Mouse (Mus musculus) liver, embryonic 11.5 days (tissue): ENCODE data around the gene Clec2l. TPM values are rescaled to one million over a fixed set of nuclear protein-coding genes. Genes with fewer than 3 reads are reported as not detected.

ENCODE experiments used
- ATAC-seq: fragments of 200-750 bp; cut with Nextera tagmentation; replicated peaks from 2 replicates; pipeline ENCODE4 v1.8.0; 2017; ENCODE audit warnings: moderate number of reproducible peaks, mild to moderate bottlenecking, moderate TSS enrichment, moderate library complexity; ENCODE audit not compliant: low FRiP score
- DNase-seq: peaks from one replicate; pipeline ENCODE4 v3.0.0-alpha.2; 2017; ENCODE audit warnings: low spot score
- H3K27ac ChIP-seq: fragments of 300-500 bp; sonication (generic); 2 replicates; pipeline ENCODE4 v1.5.1; 2014; ENCODE audit warnings: mild to moderate bottlenecking, low read depth, low read length, control low read depth
- H3K27me3 ChIP-seq: fragments of 300-500 bp; sonication (generic); replicated peaks from 2 replicates; pipeline ENCODE4 v1.6.1; 2014; ENCODE audit warnings: low read length, mixed read lengths; ENCODE audit not compliant: control insufficient read depth, insufficient read depth
- H3K36me3 ChIP-seq: fragments of 300-500 bp; sonication (generic); 2 replicates; pipeline ENCODE4 v1.6.1; 2014; ENCODE audit warnings: mild to moderate bottlenecking, low read length, moderate library complexity, mixed read lengths; ENCODE audit not compliant: control insufficient read depth, insufficient read depth
- H3K4me1 ChIP-seq: fragments of 300-500 bp; sonication (generic); replicated peaks from 2 replicates; pipeline ENCODE4 v1.6.1; 2014; ENCODE audit warnings: low read length, mixed read lengths; ENCODE audit not compliant: control insufficient read depth, insufficient read depth
- H3K4me2 ChIP-seq: fragments of 300-500 bp; sonication (generic); 2 replicates; pipeline ENCODE4 v1.6.1; 2014; ENCODE audit warnings: mild to moderate bottlenecking, control low read depth, moderate library complexity
- H3K4me3 ChIP-seq: fragments of 300-500 bp; sonication (generic); 2 replicates; pipeline ENCODE4 v1.5.1; 2014; ENCODE audit warnings: low read depth, low read length, control low read depth
- H3K9ac ChIP-seq: fragments of 300-500 bp; sonication (generic); 2 replicates; pipeline ENCODE4 v1.6.1; 2014; ENCODE audit warnings: low read depth, low read length, control low read depth
- H3K9me3 ChIP-seq: fragments of 300-500 bp; sonication (generic); 2 replicates; pipeline ENCODE4 v1.6.1; 2016; ENCODE audit warnings: low read length, inconsistent platforms, mixed read lengths; ENCODE audit not compliant: control insufficient read depth
- WGBS: fragments of 180-500 bp; shearing (Covaris S2); extraction: QIAGEN DNeasy Blood & Tissue Kit; methylation state at CpG from one replicate; pipeline ENCODE4 v1.1.7; 2014; 5-methylcytosine and 5-hydroxymethylcytosine counted together
- polyA plus RNA-seq: library from polyadenylated mRNA; unstranded; fragments of >200 nt; fragmentation: Nextera tagmentation; extraction: Ambion mirVana; gene quantifications from 2 replicates; pipeline ENCODE4 v1.2.1, GENCODE M21; 2014

The Clec2l gene
- polyA plus RNA-seq, 1 experiment from 2014 or later: 0.43 TPM

DNA sequence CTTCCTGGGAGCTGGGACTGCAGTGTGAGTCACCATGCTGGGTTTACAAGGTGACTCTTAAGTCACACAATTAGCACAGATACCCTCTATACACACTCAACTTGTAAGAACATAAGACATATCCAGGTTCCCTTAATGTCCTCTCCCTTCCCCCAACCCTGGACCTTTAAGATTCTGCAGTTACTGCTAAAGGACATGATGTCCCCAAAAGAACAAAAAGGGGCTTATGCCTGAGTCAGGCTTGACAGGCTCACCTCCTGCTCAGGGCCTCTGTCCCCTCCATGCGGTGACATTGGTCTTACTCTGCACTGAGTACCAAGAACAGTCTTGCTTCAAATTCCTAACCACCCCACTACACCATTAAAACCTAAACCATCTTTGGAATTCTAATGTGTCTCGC lies 30.0 kb upstream of the Clec2l start:
- H3K4me2 ChIP-seq: no peak overlapping the region
- H3K4me3 ChIP-seq: no peak overlapping the region
- H3K9ac ChIP-seq: no peak overlapping the region
- H3K4me1 ChIP-seq: peaks cover 13% of the 10 kb centered on the region
- WGBS: 82% methylated on average over 2 of the region's 2 CpGs
- ATAC-seq (no peak), DNase-seq (no peak)
- no peak overlapping the region for H3K27ac ChIP-seq
- no peaks in the 10 kb centered on the region for H3K9me3 ChIP-seq
- H3K36me3 ChIP-seq: no peaks in the 10 kb centered on the region
- H3K27me3 ChIP-seq: peaks cover 44% of the 10 kb centered on the region

DNA sequence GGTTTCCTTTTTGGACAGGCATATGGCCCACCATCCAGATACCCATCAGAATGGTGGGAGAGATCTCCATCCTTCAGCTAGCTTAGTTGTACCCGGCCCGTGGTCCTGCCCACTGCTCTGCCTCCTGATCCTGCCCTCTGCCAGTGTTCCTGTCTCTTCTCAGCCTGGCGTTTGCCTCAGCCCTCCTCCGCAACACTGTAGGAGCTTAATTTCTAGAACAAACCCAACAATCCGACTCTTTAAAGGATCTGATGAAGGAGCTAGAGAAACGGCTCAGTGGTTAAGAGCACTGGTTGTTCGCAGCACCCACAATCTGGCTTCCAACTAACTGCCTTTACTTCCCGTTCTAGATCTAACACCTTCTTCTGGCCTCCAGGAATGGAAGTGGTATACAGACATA lies 28.4 kb upstream of the Clec2l start:
- Histone ChIP-seq H3K9ac (no peak overlapping the region), H3K27me3 (peaks cover 58% of the 10 kb centered on the region), H3K4me3 (no peak overlapping the region), H3K9me3 (no peaks in the 10 kb centered on the region), H3K36me3 (no peaks in the 10 kb centered on the region), H3K4me1 (peaks cover 13% of the 10 kb centered on the region), H3K27ac (no peak overlapping the region), H3K4me2 (no peak overlapping the region)
- DNase-seq: no peak
- WGBS: 78% methylated on average over 8 of the region's 8 CpGs
- no peak for ATAC-seq

DNA sequence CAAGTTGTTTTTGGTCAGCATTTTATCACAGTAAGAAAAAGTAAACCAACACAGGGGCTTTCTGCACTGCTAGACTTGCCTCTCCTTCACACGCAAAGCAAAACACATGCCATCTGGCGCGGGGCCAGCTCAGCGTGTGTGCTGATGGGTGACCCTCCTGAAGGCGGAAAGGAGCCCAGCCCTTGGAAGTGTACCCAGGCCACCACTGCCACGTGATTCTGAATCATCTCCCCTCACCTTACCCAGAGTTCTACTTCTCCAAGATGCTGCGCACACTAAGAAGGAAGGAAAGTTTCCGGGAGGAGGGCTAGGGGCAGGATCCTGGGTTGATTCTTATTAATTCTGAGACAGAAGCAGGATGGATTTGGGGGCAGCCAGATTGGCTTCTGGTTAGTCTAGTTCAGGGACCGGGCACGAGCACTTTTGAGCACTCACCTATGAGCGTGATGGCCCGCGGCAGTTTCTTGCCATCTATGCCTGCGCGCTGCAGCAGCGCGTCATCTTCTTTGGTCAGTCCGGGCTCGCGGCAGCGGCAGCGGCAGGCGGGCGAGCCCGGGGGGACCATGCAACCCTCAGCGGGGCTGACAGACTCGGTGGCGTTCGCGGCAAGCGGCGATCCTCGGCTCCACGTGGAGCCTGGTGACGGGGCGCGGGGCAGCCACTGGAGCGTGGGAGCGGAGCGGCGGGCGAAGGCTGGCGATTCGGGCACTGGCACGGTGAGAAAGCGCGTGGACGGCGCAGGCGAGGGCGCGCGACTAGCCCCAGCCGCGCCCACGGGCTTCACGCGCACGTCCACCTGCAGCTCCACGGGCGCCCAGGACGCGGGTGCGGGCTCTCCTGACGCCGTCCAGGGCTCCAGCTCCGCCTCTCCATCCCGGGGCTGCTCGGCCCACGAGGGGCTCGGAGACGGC lies 26.7 kb upstream of the Clec2l start:
- H3K4me3 ChIP-seq: peak overlapping the region; percentile 61
- peak overlapping the region; percentile 98 for H3K4me2 ChIP-seq
- H3K9me3 ChIP-seq: no peaks in the 10 kb centered on the region
- peak overlapping the region; percentile 16; the same call in 1 of the 2 replicates for H3K9ac ChIP-seq
- peak; percentile 55 for DNase-seq
- 0 out of 2 replicates have a peak, but pooled peaks have one; percentile 35 for ATAC-seq
- H3K36me3 ChIP-seq: no peaks in the 10 kb centered on the region
- no peak overlapping the region for H3K27ac ChIP-seq
- peaks cover 75% of the 10 kb centered on the region for H3K27me3 ChIP-seq
- WGBS: 2% methylated on average over 72 of the region's 72 CpGs
- peaks cover 13% of the 10 kb centered on the region for H3K4me1 ChIP-seq

DNA sequence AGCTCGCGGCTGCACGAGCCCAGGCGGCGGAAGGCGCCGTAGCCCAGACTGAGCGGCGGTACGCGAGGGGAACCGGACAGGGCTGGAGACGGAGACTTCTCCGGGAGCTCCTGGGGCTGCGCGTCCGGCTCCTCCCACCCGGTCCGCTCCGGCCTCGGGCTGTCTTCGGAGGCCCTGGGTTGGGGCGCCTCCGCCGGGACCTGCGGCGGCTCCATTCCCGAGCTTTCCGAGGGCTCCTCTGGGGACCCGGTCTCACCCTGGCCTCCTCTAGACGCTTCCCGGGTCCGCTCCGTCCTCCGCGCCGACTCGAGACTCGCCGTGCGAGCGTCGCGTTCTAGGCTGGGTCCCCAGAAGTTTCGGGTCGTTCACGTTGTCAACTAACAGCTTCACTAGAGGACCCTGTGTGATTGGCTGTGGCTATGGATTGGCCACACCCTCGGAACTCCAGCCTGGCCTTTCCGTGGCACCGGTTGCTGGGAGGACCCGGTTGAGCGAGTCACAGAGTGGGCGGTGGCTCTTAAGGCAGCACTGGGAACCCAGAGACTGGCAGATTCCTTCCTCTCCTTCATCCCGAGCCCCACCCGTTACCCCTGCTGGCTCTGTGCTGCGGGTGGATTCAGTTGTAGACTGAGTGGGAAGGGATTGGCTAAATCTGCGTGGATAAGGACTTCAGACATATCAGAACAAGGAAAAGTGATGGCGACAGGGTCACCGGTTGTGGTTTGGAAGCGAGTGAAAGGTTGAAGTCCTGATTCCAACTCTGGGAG lies 25.8 kb upstream of the Clec2l start, which contains the start of gene Klrg2:
Gene Klrg2, minus strand, starts transcription at position 391 of the 767 bp plus-strand sequence.
- Histone ChIP-seq H3K36me3 (no peaks in the 10 kb centered on the region), H3K9me3 (no peaks in the 10 kb centered on the region), H3K9ac (peak within 1 kb of the TSS; percentile 37), H3K4me2 (peak within 1 kb of the TSS; percentile 98), H3K4me1 (peaks cover 13% of the 10 kb centered on the region), H3K27me3 (peaks cover 82% of the 10 kb centered on the region), H3K27ac (no peak within 1 kb of the TSS), H3K4me3 (peak within 1 kb of the TSS; percentile 61)
- DNase-seq: peak; percentile 51
- peak; percentile 72 for ATAC-seq
- 2% methylated on average over 60 of the region's 60 CpGs for WGBS

- no peak overlapping the region for H3K4me2 ChIP-seq
- H3K36me3 ChIP-seq: no peaks in the 10 kb centered on the region
- no peak overlapping the region for H3K9ac ChIP-seq
- H3K4me1 ChIP-seq: peaks cover 13% of the 10 kb centered on the region
- no peaks in the 10 kb centered on the region for H3K9me3 ChIP-seq
- DNase-seq (no peak), ATAC-seq (no peak)
- H3K27ac ChIP-seq: no peak overlapping the region
- WGBS: 60% methylated on average over 11 of the region's 11 CpGs
- peaks cover 71% of the 10 kb centered on the region for H3K27me3 ChIP-seq
- no peak overlapping the region for H3K4me3 ChIP-seq
Measured at GRCm38 (mm10) chr6:38640401-38640800, 22.5 kb upstream of the Clec2l start.

GRCm38 (mm10) chr6:38641228-38641627 lies 21.6 kb upstream of the Clec2l start:
- Histone ChIP-seq H3K9ac (no peak overlapping the region), H3K4me2 (no peak overlapping the region), H3K36me3 (no peaks in the 10 kb centered on the region), H3K4me1 (peaks cover 11% of the 10 kb centered on the region), H3K27me3 (peaks cover 63% of the 10 kb centered on the region), H3K27ac (no peak overlapping the region), H3K9me3 (no peaks in the 10 kb centered on the region), H3K4me3 (no peak overlapping the region)
- DNase-seq: no peak
- 42% methylated on average over 5 of the region's 5 CpGs for WGBS
- no peak for ATAC-seq

- H3K27ac ChIP-seq: no peak overlapping the region
- no peak for ATAC-seq
- peaks cover 59% of the 10 kb centered on the region for H3K27me3 ChIP-seq
- peaks cover 6% of the 10 kb centered on the region for H3K4me1 ChIP-seq
- no peak for DNase-seq
- H3K4me3 ChIP-seq: no peak overlapping the region
- no peaks in the 10 kb centered on the region for H3K36me3 ChIP-seq
- no peaks in the 10 kb centered on the region for H3K9me3 ChIP-seq
- no peak overlapping the region for H3K9ac ChIP-seq
- no peak overlapping the region for H3K4me2 ChIP-seq
- 47% methylated on average over 5 of the region's 5 CpGs for WGBS
Measured at GRCm38 (mm10) chr6:38641645-38642044, 21.2 kb upstream of the Clec2l start.

DNA sequence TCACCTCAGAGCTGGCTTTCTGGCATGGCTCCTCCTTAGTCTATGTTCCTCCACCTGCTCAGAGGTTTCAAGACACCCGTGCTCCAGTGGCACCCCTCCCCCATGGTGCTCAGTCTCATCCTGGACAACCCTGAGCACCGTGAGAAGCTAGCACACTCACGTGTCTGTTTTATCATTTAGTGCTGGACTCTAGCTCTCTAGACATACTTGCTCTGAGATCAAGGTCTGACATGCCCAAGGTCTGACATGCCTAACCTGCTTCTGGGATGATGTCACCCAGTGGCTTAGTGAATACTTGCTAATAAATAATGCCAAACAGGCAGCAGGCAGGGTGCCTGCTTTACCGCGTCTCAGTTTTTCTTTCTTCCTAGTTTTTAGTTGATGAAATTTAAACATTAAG lies 20.3 kb upstream of the Clec2l start:
- peaks cover 49% of the 10 kb centered on the region for H3K27me3 ChIP-seq
- 56% methylated on average over 5 of the region's 5 CpGs for WGBS
- no peak for ATAC-seq
- H3K4me1 ChIP-seq: no peaks in the 10 kb centered on the region
- no peaks in the 10 kb centered on the region for H3K9me3 ChIP-seq
- no peak for DNase-seq
- no peak overlapping the region for H3K9ac ChIP-seq
- no peaks in the 10 kb centered on the region for H3K36me3 ChIP-seq
- no peak overlapping the region for H3K4me2 ChIP-seq
- no peak overlapping the region for H3K27ac ChIP-seq
- H3K4me3 ChIP-seq: no peak overlapping the region
